ENCODE assay signal across 13 mouse cellular contexts in the genomic region with DNA sequence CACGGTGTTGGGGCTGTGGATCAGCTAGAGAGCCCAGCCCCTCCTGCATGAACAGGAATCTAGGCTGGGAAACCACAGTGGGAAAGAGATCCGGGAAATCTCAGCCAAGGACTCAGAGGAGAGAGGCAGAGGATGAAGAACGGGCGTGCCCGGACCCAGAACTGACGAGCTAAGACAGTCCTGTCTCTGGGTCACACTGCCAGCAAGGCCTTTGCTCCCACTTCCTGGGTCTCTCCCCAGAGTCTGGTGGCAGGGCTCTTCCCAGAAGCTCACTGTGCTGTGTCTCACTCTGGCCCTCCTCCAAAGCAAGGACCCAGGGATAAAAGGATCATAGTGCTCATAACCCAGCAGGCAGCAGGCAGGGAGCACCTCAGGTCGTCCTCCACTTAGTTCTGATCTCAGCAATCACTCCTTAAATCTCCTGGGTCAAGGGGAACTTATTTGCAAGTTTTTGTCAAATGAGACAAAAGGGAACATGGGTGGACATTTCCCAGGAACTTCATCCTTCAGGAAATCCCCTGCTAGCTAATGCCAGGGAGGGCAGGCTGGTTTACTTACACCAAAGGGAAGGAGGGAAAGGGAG. TPM values are rescaled to one million over a fixed set of nuclear protein-coding genes. Genes with fewer than 3 reads are reported as not detected.
DNase-seq lines count a peak whose midpoint lies in the region; ATAC-seq and TF ChIP-seq lines count a peak whose summit lies in the region.
"Had no signal": no experiment of that assay in that cellular context is flagged by ENCODE, and none has a peak within 500 bp of the region (broad histone marks: within the 10 kb centered on the region; RNA-seq: fewer than 3 reads in every experiment).

No protein-coding gene starts in this region.

- WGBS in heart, embryonic 13.5 days = 73% methylated on average over 7 of the region's 7 CpGs
- 30% methylated on average over 7 of the region's 7 CpGs for WGBS in lung, postnatal 0 days
- 41% methylated on average over 7 of the region's 7 CpGs for WGBS in embryonic facial prominence, embryonic 15.5 days
- 28% methylated on average over 7 of the region's 7 CpGs for WGBS in small intestine, adult 2 months

- DNase-seq in heart, postnatal 25 days (ENCODE audit: low spot score) = no peak
- DNase-seq in lung, postnatal 0 days (ENCODE audit: low spot score) = peak; percentile 31
- no peak for DNase-seq in lung, postnatal 25 days (ENCODE audit: low spot score)
- DNase-seq in retina, embryonic 14.5 days (ENCODE audit: low spot score) = no peak
- DNase-seq: gastrocnemius, postnatal 25 days; kidney, postnatal 10 days; thymus, adult 18-20 months had no signal

- no peaks in the 10 kb centered on the region for H3K27me3 ChIP-seq in heart, embryonic 13.5 days (replicated peaks)
- no peaks in the 10 kb centered on the region for H3K27me3 ChIP-seq in lung, postnatal 0 days (replicated peaks; ENCODE audit: insufficient read depth, low read length)
- H3K27me3 ChIP-seq in embryonic facial prominence, embryonic 15.5 days = no peaks in the 10 kb centered on the region
- H3K27me3 ChIP-seq in small intestine, adult 2 months (ENCODE audit: control insufficient read depth, insufficient read depth, low read length) = no peaks in the 10 kb centered on the region
- H3K27me3 ChIP-seq: forebrain, embryonic 15.5 days had no signal

- H3K4me2 ChIP-seq in heart, embryonic 13.5 days = no peak overlapping the region
- H3K4me2 ChIP-seq in lung, postnatal 0 days (replicated peaks; ENCODE audit: low read depth, low read length) = no peak overlapping the region
- no peak overlapping the region for H3K4me2 ChIP-seq in embryonic facial prominence, embryonic 15.5 days (replicated peaks)
- H3K4me2 ChIP-seq: forebrain, embryonic 15.5 days had no signal

- TF ChIP-seq CTCF in lung, postnatal 0 days (IDR thresholded peaks at IDR 0.05) = no peak
- TF ChIP-seq CTCF in small intestine, adult 2 months (IDR thresholded peaks at IDR 0.05; ENCODE audit: extremely low read depth, insufficient read length, insufficient replicate concordance, low read depth, low read length) = no peak

- 0 out of 2 replicates have a peak overlapping the region, but pooled peaks have one; percentile 2 for H3K27ac ChIP-seq in heart, embryonic 13.5 days (replicated peaks)
- peak overlapping the region; percentile 69 for H3K27ac ChIP-seq in lung, postnatal 0 days (ENCODE audit: low read length)
- H3K27ac ChIP-seq in embryonic facial prominence, embryonic 15.5 days (replicated peaks) = peak overlapping the region; percentile 65; the same call in 1 of the 2 replicates
- H3K27ac ChIP-seq in small intestine, adult 2 months (ENCODE audit: insufficient read depth, low read depth, low read length) = peak overlapping the region; percentile 71
- H3K27ac ChIP-seq: forebrain, embryonic 15.5 days had no signal

- no peak for TF ChIP-seq EP300 in lung, postnatal 0 days (IDR thresholded peaks at IDR 0.05)

- ATAC-seq in heart, embryonic 13.5 days (ENCODE audit: extremely low read depth, insufficient number of reproducible peaks, low FRiP score, low TSS enrichment) = no peak
- no peak for ATAC-seq in lung, postnatal 0 days
- ATAC-seq in embryonic facial prominence, embryonic 15.5 days (ENCODE audit: insufficient number of reproducible peaks, low FRiP score, low TSS enrichment, low read depth) = no peak
- no peak for ATAC-seq in megakaryocyte-erythroid progenitor cell, adult 5-6 weeks (replicated peaks; ENCODE audit: low FRiP score, low TSS enrichment, poor library complexity, severe bottlenecking)
- ATAC-seq: forebrain, embryonic 15.5 days had no signal

- peak overlapping the region; percentile 28 for H3K9ac ChIP-seq in heart, embryonic 13.5 days
- no peak overlapping the region for H3K9ac ChIP-seq in lung, postnatal 0 days (replicated peaks; ENCODE audit: low read depth)
- H3K9ac ChIP-seq in embryonic facial prominence, embryonic 15.5 days = no peak overlapping the region; the same call in 1 of the 2 replicates
- H3K9ac ChIP-seq: forebrain, embryonic 15.5 days had no signal

- no peaks in the 10 kb centered on the region for H3K36me3 ChIP-seq in heart, embryonic 13.5 days
- H3K36me3 ChIP-seq in lung, postnatal 0 days (ENCODE audit: insufficient read depth, low read length) = no peaks in the 10 kb centered on the region
- no peaks in the 10 kb centered on the region for H3K36me3 ChIP-seq in embryonic facial prominence, embryonic 15.5 days
- no peaks in the 10 kb centered on the region for H3K36me3 ChIP-seq in small intestine, adult 2 months (ENCODE audit: control insufficient read depth, insufficient read depth, low read length)
- H3K36me3 ChIP-seq: forebrain, embryonic 15.5 days had no signal

- intact Hi-C loops in heart, postnatal 25 days (cut with DNase I) = no loop called here

- H3K4me1 ChIP-seq in heart, embryonic 13.5 days = peaks cover 73% of the 10 kb centered on the region
- peaks cover 21% of the 10 kb centered on the region; the same call in 1 of the 2 replicates for H3K4me1 ChIP-seq in lung, postnatal 0 days (ENCODE audit: insufficient read depth, low read depth, low read length)
- H3K4me1 ChIP-seq in embryonic facial prominence, embryonic 15.5 days = peaks cover 68% of the 10 kb centered on the region
- peaks cover 26% of the 10 kb centered on the region for H3K4me1 ChIP-seq in small intestine, adult 2 months (ENCODE audit: control insufficient read depth, insufficient read depth, insufficient read length, low read length)

- no peak for TF ChIP-seq POLR2A in small intestine, adult 2 months (IDR thresholded peaks at IDR 0.05; ENCODE audit: low read depth, low read length)

- H3K9me3 ChIP-seq in heart, embryonic 13.5 days = no peaks in the 10 kb centered on the region
- H3K9me3 ChIP-seq in lung, postnatal 0 days (ENCODE audit: low read length) = no peaks in the 10 kb centered on the region
- no peaks in the 10 kb centered on the region for H3K9me3 ChIP-seq in embryonic facial prominence, embryonic 15.5 days (replicated peaks)
- H3K9me3 ChIP-seq: forebrain, embryonic 15.5 days had no signal

- no peak overlapping the region for H3K4me3 ChIP-seq in heart, embryonic 13.5 days
- H3K4me3 ChIP-seq in lung, postnatal 0 days (ENCODE audit: low read depth, low read length) = no peak overlapping the region
- no peak overlapping the region for H3K4me3 ChIP-seq in embryonic facial prominence, embryonic 15.5 days (replicated peaks)
- no peak overlapping the region for H3K4me3 ChIP-seq in small intestine, adult 2 months (ENCODE audit: low read depth, low read length)
- H3K4me3 ChIP-seq: forebrain, embryonic 15.5 days had no signal

RNA-seq across cellular contexts. Expression of a gene that starts 11.6 kb away (rescaled TPM):
- 10.0 and 10.2 TPM in 2 replicates for polyA plus RNA-seq in heart, embryonic 13.5 days (2015; fragmentation: Nextera tagmentation; extraction: Ambion mirVana)
- total RNA-seq in heart, postnatal 25 days (2021) = 10 to 100 TPM; 14.8 to 15.7 TPM
- 11.7 and 15.0 TPM in 2 replicates for polyA plus RNA-seq in lung, postnatal 0 days (2015; fragmentation: Nextera tagmentation; extraction: Ambion mirVana)
- polyA plus RNA-seq in embryonic facial prominence, embryonic 15.5 days (2015; fragmentation: Nextera tagmentation; extraction: Ambion mirVana) = 18.6 and 19.6 TPM in 2 replicates
- polyA plus RNA-seq in small intestine, adult 2 months (2012; rRNA removed) = 3.4 and 6.0 TPM in 2 replicates
- total RNA-seq in megakaryocyte-erythroid progenitor cell, adult 5-6 weeks (2014; fragmentation: Nextera tagmentation) = 0.17 and 1.6 TPM in 2 replicates
- 0.50 and 0.70 TPM in 2 replicates for total RNA-seq in megakaryocyte-erythroid progenitor cell, adult 5-6 weeks (2017)

RNA-seq across cellular contexts. Expression of a gene that starts 22.5 kb away (rescaled TPM):
- polyA plus RNA-seq in heart, embryonic 13.5 days (2015; fragmentation: Nextera tagmentation; extraction: Ambion mirVana) = 23.6 and 27.2 TPM in 2 replicates
- 1 to 10 TPM; 5.6 to 8.1 TPM for total RNA-seq in heart, postnatal 25 days (2021)
- 19.4 and 23.1 TPM in 2 replicates for polyA plus RNA-seq in lung, postnatal 0 days (2015; fragmentation: Nextera tagmentation; extraction: Ambion mirVana)
- 25.7 and 29.5 TPM in 2 replicates for polyA plus RNA-seq in embryonic facial prominence, embryonic 15.5 days (2015; fragmentation: Nextera tagmentation; extraction: Ambion mirVana)
- polyA plus RNA-seq in small intestine, adult 2 months (2012; rRNA removed) = 10.3 and 13.5 TPM in 2 replicates
- total RNA-seq in megakaryocyte-erythroid progenitor cell, adult 5-6 weeks (2014; fragmentation: Nextera tagmentation) = 7.7 and 9.3 TPM in 2 replicates
- 3.1 and 4.0 TPM in 2 replicates for total RNA-seq in megakaryocyte-erythroid progenitor cell, adult 5-6 weeks (2017)

RNA-seq across cellular contexts. Expression of a gene that starts 30.6 kb away (rescaled TPM):
- polyA plus RNA-seq in heart, embryonic 13.5 days (2015; fragmentation: Nextera tagmentation; extraction: Ambion mirVana) = not detected in 2 replicates
- 100 to 1,000 TPM; 112 to 186 TPM for total RNA-seq in heart, postnatal 25 days (2021)
- 0.62 TPM in 1 of 2 replicates, not detected in the other for polyA plus RNA-seq in lung, postnatal 0 days (2015; fragmentation: Nextera tagmentation; extraction: Ambion mirVana)
- polyA plus RNA-seq in embryonic facial prominence, embryonic 15.5 days (2015; fragmentation: Nextera tagmentation; extraction: Ambion mirVana) = 0.25 and 0.40 TPM in 2 replicates
- not detected in 2 replicates for polyA plus RNA-seq in small intestine, adult 2 months (2012; rRNA removed)
- 2.4 TPM in 1 of 2 replicates, not detected in the other for total RNA-seq in megakaryocyte-erythroid progenitor cell, adult 5-6 weeks (2014; fragmentation: Nextera tagmentation)
- 0.61 TPM in 1 of 2 replicates, not detected in the other for total RNA-seq in megakaryocyte-erythroid progenitor cell, adult 5-6 weeks (2017)
- polyA plus RNA-seq: forebrain, embryonic 15.5 days; liver, embryonic 16.5 days had no signal

RNA-seq across cellular contexts. Expression of a gene that starts 33.1 kb away (rescaled TPM):
- polyA plus RNA-seq in heart, embryonic 13.5 days (2015; fragmentation: Nextera tagmentation; extraction: Ambion mirVana) = 17.7 and 20.1 TPM in 2 replicates
- total RNA-seq in heart, postnatal 25 days (2021) = 100 to 1,000 TPM; 215 to 337 TPM
- polyA plus RNA-seq in lung, postnatal 0 days (2015; fragmentation: Nextera tagmentation; extraction: Ambion mirVana) = 6.2 and 10.5 TPM in 2 replicates
- polyA plus RNA-seq in embryonic facial prominence, embryonic 15.5 days (2015; fragmentation: Nextera tagmentation; extraction: Ambion mirVana) = 17.6 and 21.6 TPM in 2 replicates
- polyA plus RNA-seq in small intestine, adult 2 months (2012; rRNA removed) = 5.2 and 5.8 TPM in 2 replicates
- 2.5 and 10.5 TPM in 2 replicates for total RNA-seq in megakaryocyte-erythroid progenitor cell, adult 5-6 weeks (2014; fragmentation: Nextera tagmentation)
- total RNA-seq in megakaryocyte-erythroid progenitor cell, adult 5-6 weeks (2017) = 0.30 and 8.3 TPM in 2 replicates

RNA-seq across cellular contexts. Expression of a gene that starts 58.1 kb away (rescaled TPM):
- polyA plus RNA-seq in heart, embryonic 13.5 days (2015; fragmentation: Nextera tagmentation; extraction: Ambion mirVana) = 2.0 and 2.4 TPM in 2 replicates
- total RNA-seq in heart, postnatal 25 days (2021) = 10 to 100 TPM; 14.7 to 15.7 TPM
- polyA plus RNA-seq in lung, postnatal 0 days (2015; fragmentation: Nextera tagmentation; extraction: Ambion mirVana) = 3.3 TPM in 2 replicates
- 3.8 and 4.3 TPM in 2 replicates for polyA plus RNA-seq in embryonic facial prominence, embryonic 15.5 days (2015; fragmentation: Nextera tagmentation; extraction: Ambion mirVana)
- polyA plus RNA-seq in small intestine, adult 2 months (2012; rRNA removed) = 7.1 and 13.0 TPM in 2 replicates
- 12.6 and 15.9 TPM in 2 replicates for total RNA-seq in megakaryocyte-erythroid progenitor cell, adult 5-6 weeks (2014; fragmentation: Nextera tagmentation)
- 8.3 and 8.8 TPM in 2 replicates for total RNA-seq in megakaryocyte-erythroid progenitor cell, adult 5-6 weeks (2017)

Comparison
In these comparisons a context has a peak if more than half of its experiments do, and no peak if none do; other contexts are left out.
1. H3K27ac ChIP-seq: peak in every context shown above with its lines; median percentile 71 in small intestine, adult 2 months; 69 in lung, postnatal 0 days; 65 in embryonic facial prominence, embryonic 15.5 days; 2 in heart, embryonic 13.5 days.